Mouse (Mus musculus): ENCODE results near the gene Paxbp1. TPM values are rescaled to one million over a fixed set of nuclear protein-coding genes. Genes with fewer than 3 reads are reported as not detected.
"Not testable (repeated sequence)": the region's sequence is repeated elsewhere in the genome, so short reads cannot be mapped to it uniquely, and the experiment has no call there.

Paxbp1 gene
- polyA plus RNA-seq, 1 experiment, result 32.9 TPM

- no peak overlapping the region for H3K27ac ChIP-seq (ENCODE audit: control insufficient read depth, insufficient read depth, low read length)
- no peaks in the 10 kb centered on the region for H3K4me1 ChIP-seq (replicated peaks; ENCODE audit: control insufficient read depth, insufficient read depth, low read length)
- WGBS, result 27% methylated on average over 9 of the region's 12 CpGs
- no peaks in the 10 kb centered on the region for H3K36me3 ChIP-seq (ENCODE audit: control insufficient read depth, insufficient read depth, low read length)
- H3K27me3 ChIP-seq (ENCODE audit: control insufficient read depth, insufficient read depth, low read length), result no peaks in the 10 kb centered on the region
- H3K4me3 ChIP-seq (ENCODE audit: control insufficient read depth, insufficient read depth, low read length), result no peak overlapping the region
- DNase-seq, result peak; percentile 71
- TF ChIP-seq POLR2A (IDR thresholded peaks at IDR 0.05; ENCODE audit: control insufficient read depth, extremely low read depth, insufficient read depth, low read length, poor library complexity), result no peak
- TF ChIP-seq CTCF (IDR thresholded peaks at IDR 0.05; ENCODE audit: borderline replicate concordance, control insufficient read depth, extremely low read depth, insufficient read depth, low read length, poor library complexity), result peak; percentile 47; the same call in 1 of the 2 replicates
These were observed 37.2 kb upstream of the Paxbp1 start for GRCm38 (mm10) chr16:91081508-91081907.

- H3K27ac ChIP-seq (ENCODE audit: control insufficient read depth, insufficient read depth, low read length), result no peak overlapping the region
- 38% methylated on average over 5 of the region's 5 CpGs for WGBS
- H3K4me3 ChIP-seq (ENCODE audit: control insufficient read depth, insufficient read depth, low read length), result no peak overlapping the region
- TF ChIP-seq CTCF (IDR thresholded peaks at IDR 0.05; ENCODE audit: borderline replicate concordance, control insufficient read depth, extremely low read depth, insufficient read depth, low read length, poor library complexity), result no peak
- TF ChIP-seq POLR2A (IDR thresholded peaks at IDR 0.05; ENCODE audit: control insufficient read depth, extremely low read depth, insufficient read depth, low read length, poor library complexity), result no peak
- H3K4me1 ChIP-seq (replicated peaks; ENCODE audit: control insufficient read depth, insufficient read depth, low read length), result no peaks in the 10 kb centered on the region; the same call in 1 of the 2 replicates
- no peaks in the 10 kb centered on the region for H3K27me3 ChIP-seq (ENCODE audit: control insufficient read depth, insufficient read depth, low read length)
- peak; percentile 61 for DNase-seq
- no peaks in the 10 kb centered on the region for H3K36me3 ChIP-seq (ENCODE audit: control insufficient read depth, insufficient read depth, low read length)
These were observed 31.8 kb upstream of the Paxbp1 start for GRCm38 (mm10) chr16:91076180-91076579.

GRCm38 (mm10) chr16:91075423-91075822 lies 31.1 kb upstream of the Paxbp1 start:
- not testable (repeated sequence) for H3K4me3 ChIP-seq (ENCODE audit: control insufficient read depth, insufficient read depth, low read length); H3K36me3 ChIP-seq (ENCODE audit: control insufficient read depth, insufficient read depth, low read length); DNase-seq; H3K27me3 ChIP-seq (ENCODE audit: control insufficient read depth, insufficient read depth, low read length); H3K27ac ChIP-seq (ENCODE audit: control insufficient read depth, insufficient read depth, low read length); H3K4me1 ChIP-seq (replicated peaks; ENCODE audit: control insufficient read depth, insufficient read depth, low read length)
- 93% methylated on average over 8 of the region's 8 CpGs for WGBS

- no peaks in the 10 kb centered on the region; the same call in 1 of the 2 replicates for H3K4me1 ChIP-seq (replicated peaks; ENCODE audit: control insufficient read depth, insufficient read depth, low read length)
- no peak overlapping the region for H3K27ac ChIP-seq (ENCODE audit: control insufficient read depth, insufficient read depth, low read length)
- DNase-seq, result peak; percentile 85
- H3K27me3 ChIP-seq (ENCODE audit: control insufficient read depth, insufficient read depth, low read length), result no peaks in the 10 kb centered on the region
- WGBS, result 42% methylated on average over 24 of the region's 24 CpGs
- no peak overlapping the region for H3K4me3 ChIP-seq (ENCODE audit: control insufficient read depth, insufficient read depth, low read length)
- no peaks in the 10 kb centered on the region for H3K36me3 ChIP-seq (ENCODE audit: control insufficient read depth, insufficient read depth, low read length)
- TF ChIP-seq POLR2A (IDR thresholded peaks at IDR 0.05; ENCODE audit: control insufficient read depth, extremely low read depth, insufficient read depth, low read length, poor library complexity) (no peak), CTCF (IDR thresholded peaks at IDR 0.05; ENCODE audit: borderline replicate concordance, control insufficient read depth, extremely low read depth, insufficient read depth, low read length, poor library complexity) (0 out of 2 replicates have a peak, but pooled peaks have one; percentile 60)
These were observed 29.0 kb upstream of the Paxbp1 start for GRCm38 (mm10) chr16:91073163-91073892.

- Histone ChIP-seq H3K27ac (ENCODE audit: control insufficient read depth, insufficient read depth, low read length) (no peak overlapping the region), H3K4me3 (ENCODE audit: control insufficient read depth, insufficient read depth, low read length) (no peak overlapping the region), H3K4me1 (replicated peaks; ENCODE audit: control insufficient read depth, insufficient read depth, low read length) (no peaks in the 10 kb centered on the region; the same call in 1 of the 2 replicates), H3K27me3 (ENCODE audit: control insufficient read depth, insufficient read depth, low read length) (no peaks in the 10 kb centered on the region), H3K36me3 (ENCODE audit: control insufficient read depth, insufficient read depth, low read length) (no peaks in the 10 kb centered on the region)
- no peak for TF ChIP-seq CTCF (IDR thresholded peaks at IDR 0.05; ENCODE audit: borderline replicate concordance, control insufficient read depth, extremely low read depth, insufficient read depth, low read length, poor library complexity)
- no peak for TF ChIP-seq POLR2A (IDR thresholded peaks at IDR 0.05; ENCODE audit: control insufficient read depth, extremely low read depth, insufficient read depth, low read length, poor library complexity)
- 92% methylated on average over 1 of the region's 1 CpGs for WGBS
- no peak for DNase-seq
These were observed 27.9 kb upstream of the Paxbp1 start for GRCm38 (mm10) chr16:91072256-91072655.

GRCm38 (mm10) chr16:91068969-91069368 lies 24.6 kb upstream of the Paxbp1 start:
- Histone ChIP-seq H3K27me3 (ENCODE audit: control insufficient read depth, insufficient read depth, low read length) (no peaks in the 10 kb centered on the region), H3K4me3 (ENCODE audit: control insufficient read depth, insufficient read depth, low read length) (no peak overlapping the region), H3K4me1 (replicated peaks; ENCODE audit: control insufficient read depth, insufficient read depth, low read length) (peaks cover 4% of the 10 kb centered on the region), H3K36me3 (ENCODE audit: control insufficient read depth, insufficient read depth, low read length) (no peaks in the 10 kb centered on the region), H3K27ac (ENCODE audit: control insufficient read depth, insufficient read depth, low read length) (no peak overlapping the region)
- TF ChIP-seq POLR2A (IDR thresholded peaks at IDR 0.05; ENCODE audit: control insufficient read depth, extremely low read depth, insufficient read depth, low read length, poor library complexity) (no peak), CTCF (IDR thresholded peaks at IDR 0.05; ENCODE audit: borderline replicate concordance, control insufficient read depth, extremely low read depth, insufficient read depth, low read length, poor library complexity) (no peak)
- no peak for DNase-seq
- WGBS, result 71% methylated on average over 12 of the region's 12 CpGs

- peaks cover 17% of the 10 kb centered on the region for H3K4me1 ChIP-seq (replicated peaks; ENCODE audit: control insufficient read depth, insufficient read depth, low read length)
- H3K36me3 ChIP-seq (ENCODE audit: control insufficient read depth, insufficient read depth, low read length), result no peaks in the 10 kb centered on the region
- DNase-seq, result no peak
- TF ChIP-seq CTCF (IDR thresholded peaks at IDR 0.05; ENCODE audit: borderline replicate concordance, control insufficient read depth, extremely low read depth, insufficient read depth, low read length, poor library complexity), result no peak
- no peak for TF ChIP-seq POLR2A (IDR thresholded peaks at IDR 0.05; ENCODE audit: control insufficient read depth, extremely low read depth, insufficient read depth, low read length, poor library complexity)
- H3K4me3 ChIP-seq (ENCODE audit: control insufficient read depth, insufficient read depth, low read length), result no peak overlapping the region
- H3K27ac ChIP-seq (ENCODE audit: control insufficient read depth, insufficient read depth, low read length), result no peak overlapping the region
- H3K27me3 ChIP-seq (ENCODE audit: control insufficient read depth, insufficient read depth, low read length), result no peaks in the 10 kb centered on the region
- 95% methylated on average over 1 of the region's 1 CpGs for WGBS
These were observed 22.8 kb upstream of the Paxbp1 start for GRCm38 (mm10) chr16:91067122-91067521.

All from thymus, adult 2 months (tissue).